Mouse (Mus musculus) megakaryocyte, embryonic 14.5 days (primary cell): ENCODE results near the gene Dmkn.

ENCODE experiments used
- FLI1 ChIP-seq: IDR thresholded peaks from 2 replicates; pipeline ENCODE4 v1.6.1; 2012; ENCODE audit warnings: low read length, inconsistent platforms, mixed read lengths
- GATA1 ChIP-seq: IDR thresholded peaks from 3 replicates; pipeline ENCODE4 v1.6.1; 2012; ENCODE audit warnings: mixed read lengths, low read length, inconsistent platforms, borderline replicate concordance

DNA sequence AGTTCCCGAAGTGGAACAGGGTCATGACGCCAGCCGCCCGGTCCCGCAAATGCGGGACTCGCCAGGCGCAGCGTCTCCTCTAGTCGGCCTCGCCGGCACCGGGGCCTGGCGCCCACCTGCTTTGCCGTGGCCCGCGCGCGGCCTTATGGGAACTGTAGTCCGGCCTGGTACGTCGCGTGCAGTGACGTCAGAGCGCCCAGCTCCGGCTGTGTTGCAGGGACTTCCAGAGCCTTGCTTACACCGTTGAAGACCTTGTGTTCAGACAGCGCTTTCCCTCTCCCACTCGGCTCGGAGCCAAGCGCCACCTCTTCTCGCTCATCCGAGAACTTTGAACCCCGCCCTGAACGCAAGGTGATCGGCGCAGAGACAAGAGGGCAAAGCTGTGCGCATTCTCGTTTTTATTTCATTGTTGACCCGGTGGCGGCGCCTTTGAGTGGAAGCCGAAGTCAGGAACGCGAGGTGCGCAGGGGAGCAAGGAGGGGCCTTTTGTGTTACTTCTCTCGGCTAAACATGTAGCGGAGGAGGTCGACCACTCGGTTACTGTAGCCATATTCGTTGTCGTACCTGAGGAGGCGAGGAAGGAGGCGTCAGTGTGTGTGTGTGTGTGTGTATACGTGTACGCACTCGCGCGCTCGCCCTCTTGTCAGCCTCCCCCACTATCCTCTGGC lies 34.0 kb upstream of the Dmkn start, which contains the start of gene Tmem147:
- TF ChIP-seq GATA1 (no peak), FLI1 (no peak)
